Mouse (Mus musculus): ENCODE measurements at regions not wholly inside any gene's neighbourhood (a gene's known extent, or its start where the extent isn't known, plus 50 kb on each side); places are given as distances from the start of the nearest gene placed in this dataset.

GRCm38 (mm10) chr13:37557766-37558165, 212.8 kb downstream of the Ly86 start:
- no peak for TF ChIP-seq EP300 (IDR thresholded peaks at IDR 0.05; ENCODE audit: low read depth)
- no peak for TF ChIP-seq CTCF (IDR thresholded peaks at IDR 0.05; ENCODE audit: low read depth)

Data from liver, embryonic 14.5 days (tissue).